Mouse (Mus musculus) liver, postnatal 0 days (tissue): ENCODE data around the gene Pelp1. TPM values are rescaled to one million over a fixed set of nuclear protein-coding genes. Genes with fewer than 3 reads are reported as not detected.
"Not testable (repeated sequence)": the region's sequence is repeated elsewhere in the genome, so short reads cannot be mapped to it uniquely, and the experiment has no call there.

Experiments used
- ATAC-seq: fragments of 200-750 bp; cut with Nextera tagmentation; 2 replicates; pipeline ENCODE4 v1.8.0; 2017; ENCODE audit warnings: mild to moderate bottlenecking, moderate library complexity
- DNase-seq: peaks from one replicate; pipeline ENCODE4 v3.0.0-alpha.2; 2016
- H3K27ac ChIP-seq: fragments of 300-500 bp; sonication (generic); 2 replicates; pipeline ENCODE4 v1.5.1; 2014; ENCODE audit warnings: antibody characterized with exemption, moderate library complexity, mild to moderate bottlenecking, low read depth
- H3K27me3 ChIP-seq: fragments of 300-500 bp; sonication (generic); 2 replicates; pipeline ENCODE4 v1.6.1; 2014; ENCODE audit warnings: low read length, control low read depth, mixed read lengths; ENCODE audit not compliant: insufficient read depth
- H3K36me3 ChIP-seq: fragments of 300-500 bp; sonication (generic); replicated peaks from 2 replicates; pipeline ENCODE4 v1.6.1; 2014; ENCODE audit warnings: mild to moderate bottlenecking, control low read depth, low read length, moderate library complexity, mixed read lengths; ENCODE audit not compliant: insufficient read depth
- H3K4me1 ChIP-seq: fragments of 300-500 bp; sonication (generic); 2 replicates; pipeline ENCODE4 v1.6.1; 2014; ENCODE audit warnings: antibody characterized with exemption, mild to moderate bottlenecking, control low read depth; ENCODE audit not compliant: insufficient read depth
- H3K4me2 ChIP-seq: fragments of 300-500 bp; sonication (generic); 2 replicates; pipeline ENCODE4 v1.6.1; 2014; ENCODE audit warnings: low read depth, mild to moderate bottlenecking, low read length, moderate library complexity, mixed read lengths
- H3K4me3 ChIP-seq: fragments of 300-500 bp; sonication (generic); 2 replicates; pipeline ENCODE4 v1.5.1; 2014; ENCODE audit warnings: low read depth, low read length
- H3K9ac ChIP-seq: fragments of 300-500 bp; sonication (generic); replicated peaks from 2 replicates; pipeline ENCODE4 v1.6.1; 2014; ENCODE audit warnings: mild to moderate bottlenecking, moderate library complexity
- H3K9me3 ChIP-seq: fragments of 300-500 bp; sonication (generic); 2 replicates; pipeline ENCODE4 v1.6.1; 2016; ENCODE audit warnings: mild to moderate bottlenecking, control low read depth, low read length, mixed read lengths
- CTCF ChIP-seq: sonication (generic); IDR thresholded peaks from 2 replicates; pipeline ENCODE4 v1.5.1; 2016; ENCODE audit warnings: antibody characterized with exemption, low read depth
- EP300 ChIP-seq: IDR thresholded peaks from 2 replicates; pipeline ENCODE4 v1.6.1; 2016; ENCODE audit warnings: antibody characterized with exemption, low read depth, mild to moderate bottlenecking
- WGBS: fragments of 180-500 bp; shearing (Covaris S2); extraction: QIAGEN DNeasy Blood & Tissue Kit; methylation state at CpG from one replicate; pipeline ENCODE4 v1.1.7; 2014; ENCODE audit not compliant: insufficient replicate concordance; 5-methylcytosine and 5-hydroxymethylcytosine counted together
- polyA plus RNA-seq: library from polyadenylated mRNA; unstranded; fragments of >200 nt; fragmentation: Nextera tagmentation; extraction: Ambion mirVana; gene quantifications from 2 replicates; pipeline ENCODE4 v1.2.1, GENCODE M21; 2015

The Pelp1 gene
- polyA plus RNA-seq, 1 experiment from 2014 or later: 6.1 TPM

DNA sequence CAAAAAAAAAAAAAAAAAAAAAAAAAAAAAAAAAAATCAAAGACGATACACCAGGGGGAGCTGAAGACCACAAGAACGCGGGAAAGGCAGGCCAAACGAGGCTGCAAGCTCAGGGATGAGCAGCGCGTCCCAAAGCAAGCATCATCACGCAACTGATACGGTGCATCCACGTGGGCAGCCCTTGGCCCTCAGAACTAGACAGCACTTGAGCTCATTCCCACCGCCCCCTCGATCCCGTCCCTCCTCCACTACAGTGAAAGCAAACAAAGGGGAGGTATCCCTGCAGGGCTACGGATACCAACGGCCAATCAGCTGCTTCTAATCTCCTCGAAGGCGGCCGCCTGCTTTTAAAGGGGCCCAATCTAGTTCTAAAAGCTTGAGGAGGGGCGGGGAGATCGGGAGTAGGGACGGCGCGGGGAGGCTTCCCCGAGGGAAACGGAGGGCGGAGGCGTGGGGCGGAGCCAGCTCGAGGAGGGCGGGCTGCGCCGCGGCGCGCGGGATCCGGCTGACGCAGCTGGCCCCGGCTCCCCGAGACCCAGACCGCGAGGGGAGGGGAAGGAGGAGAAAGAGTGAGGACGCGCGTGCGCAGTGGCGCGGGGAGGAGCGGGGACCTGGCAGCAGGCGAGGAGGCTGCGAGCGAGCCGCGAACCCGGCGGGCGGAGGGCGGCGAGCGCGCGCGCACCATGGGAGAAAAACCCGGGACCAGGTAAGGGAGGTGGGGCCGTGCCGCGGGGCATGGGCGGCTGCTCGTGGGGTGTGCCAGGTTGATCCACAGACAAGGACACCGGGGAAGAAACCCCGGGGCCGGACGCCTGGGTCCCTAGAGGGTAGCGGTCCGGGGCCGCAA lies 22.4 kb upstream of the Pelp1 start, which contains the start of gene Arrb2:
Gene Arrb2, plus strand, starts transcription at position 588 of the 847 bp plus-strand sequence.
- H3K4me1 ChIP-seq: peaks cover 26% of the 10 kb centered on the region
- H3K36me3 ChIP-seq: peaks cover 18% of the 10 kb centered on the region
- H3K4me2 ChIP-seq: peak within 1 kb of the TSS; percentile 96
- peak within 1 kb of the TSS; percentile 82 for H3K9ac ChIP-seq
- H3K27ac ChIP-seq: peak within 1 kb of the TSS; percentile 88
- peak within 1 kb of the TSS; percentile 79 for H3K4me3 ChIP-seq
- TF ChIP-seq CTCF: peak; percentile 76
- TF ChIP-seq EP300: peak; percentile 66; the same call in 1 of the 2 replicates
- H3K9me3 ChIP-seq: no peaks in the 10 kb centered on the region
- H3K27me3 ChIP-seq: no peaks in the 10 kb centered on the region
- DNase-seq (peak; percentile 98), ATAC-seq (peak; percentile 92)
- WGBS: under 1% methylated on average over 70 of the region's 75 CpGs

DNA sequence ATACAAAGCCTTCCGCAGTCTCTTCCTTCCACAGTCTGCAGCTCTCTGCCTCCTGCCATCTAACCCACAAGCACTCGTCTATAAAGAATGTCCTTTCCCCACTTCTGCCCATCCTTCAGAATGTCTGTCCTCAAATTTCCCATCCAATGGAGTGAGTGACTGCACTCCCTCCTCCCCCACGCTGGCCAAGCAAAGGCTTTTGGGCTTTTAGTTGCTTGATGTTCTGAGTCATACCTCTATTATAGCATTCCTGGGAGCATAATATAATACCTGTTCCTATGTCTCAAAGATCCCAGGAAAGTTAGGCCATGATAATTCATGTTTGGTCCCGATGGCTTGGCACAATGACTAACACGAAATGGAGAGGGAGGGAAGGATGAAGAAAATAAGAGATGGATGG lies 21.7 kb upstream of the Pelp1 start:
- Histone ChIP-seq H3K9me3 (no peaks in the 10 kb centered on the region), H3K9ac (no peak overlapping the region), H3K27ac (peak overlapping the region; percentile 88; the same call in 1 of the 2 replicates), H3K4me1 (peaks cover 26% of the 10 kb centered on the region), H3K4me3 (peak overlapping the region; percentile 79; the same call in 1 of the 2 replicates), H3K4me2 (peak overlapping the region; percentile 96), H3K36me3 (peaks cover 12% of the 10 kb centered on the region), H3K27me3 (no peaks in the 10 kb centered on the region)
- no peak for TF ChIP-seq EP300
- no peak for TF ChIP-seq CTCF
- no peak for ATAC-seq
- 45% methylated on average over 5 of the region's 5 CpGs for WGBS
- no peak for DNase-seq

DNA sequence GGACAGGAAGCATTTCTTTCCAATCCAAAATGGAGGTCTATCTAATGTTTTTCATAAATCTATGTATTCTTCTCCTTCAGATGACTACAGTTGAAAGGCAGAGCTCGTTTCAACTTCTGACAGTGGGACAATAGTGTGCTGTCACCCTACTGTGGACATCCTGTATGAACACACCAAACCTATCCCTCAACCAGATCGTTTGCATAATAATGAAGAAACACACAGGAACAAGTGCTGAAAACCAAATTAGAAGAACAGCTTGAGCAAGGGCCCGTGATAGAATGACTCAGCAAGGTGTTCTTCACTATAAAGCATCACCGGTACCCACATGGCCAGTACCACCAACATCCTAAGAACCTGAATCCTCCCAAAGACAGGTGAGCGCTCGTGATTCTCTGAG lies 16.8 kb upstream of the Pelp1 start:
- H3K9me3 ChIP-seq, H3K36me3 ChIP-seq, ATAC-seq, H3K4me1 ChIP-seq, DNase-seq, H3K4me2 ChIP-seq, H3K4me3 ChIP-seq, H3K27me3 ChIP-seq, H3K27ac ChIP-seq, H3K9ac ChIP-seq: not testable (repeated sequence)
- 69% methylated on average over 6 of the region's 6 CpGs for WGBS

DNA sequence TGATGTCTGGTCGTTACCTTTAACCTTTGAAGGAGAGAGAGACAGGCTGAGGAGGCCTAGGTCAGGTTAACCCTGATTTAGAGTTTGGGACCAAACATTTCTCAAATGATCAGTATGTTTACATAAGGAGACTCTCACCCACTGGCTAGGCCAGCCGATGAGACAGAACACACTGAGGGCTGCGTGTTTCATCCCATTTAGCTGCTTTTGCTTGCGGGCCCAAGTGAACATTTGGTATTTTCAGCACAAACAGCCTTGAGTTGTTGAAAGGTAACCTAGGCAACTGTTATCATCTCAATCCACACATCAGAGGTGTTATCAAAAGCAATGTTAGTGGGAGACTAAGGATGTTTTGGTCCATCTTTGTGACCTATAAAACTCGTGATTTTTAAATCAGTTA lies 9.7 kb upstream of the Pelp1 start:
- TF ChIP-seq CTCF (no peak), EP300 (no peak)
- WGBS: 53% methylated on average over 5 of the region's 5 CpGs
- Histone ChIP-seq H3K4me2 (no peak overlapping the region), H3K9me3 (no peaks in the 10 kb centered on the region), H3K4me1 (no peaks in the 10 kb centered on the region), H3K9ac (no peak overlapping the region), H3K27me3 (no peaks in the 10 kb centered on the region), H3K4me3 (no peak overlapping the region), H3K36me3 (no peaks in the 10 kb centered on the region), H3K27ac (no peak overlapping the region)
- ATAC-seq: no peak
- DNase-seq: no peak

DNA sequence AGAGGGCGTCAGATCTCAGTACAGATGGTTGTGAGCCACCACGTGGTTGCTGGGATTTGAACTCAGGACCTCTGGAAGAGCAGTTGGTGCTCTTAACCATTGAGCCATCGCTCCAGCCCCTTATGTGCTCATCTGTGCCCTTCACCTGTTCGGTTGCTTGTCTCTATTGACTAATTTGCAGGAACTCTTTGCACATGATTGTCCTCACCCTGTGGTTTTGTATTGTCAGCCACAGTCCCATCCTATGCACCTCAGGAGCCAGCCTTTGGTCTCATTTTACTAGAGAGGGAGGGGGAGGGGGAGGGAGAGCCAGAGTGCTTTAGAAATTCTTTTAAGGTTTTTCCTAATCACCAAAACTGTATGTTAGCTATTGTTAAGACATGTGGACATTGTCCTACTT lies 8.4 kb upstream of the Pelp1 start:
- no peak overlapping the region for H3K27ac ChIP-seq
- H3K36me3 ChIP-seq: no peaks in the 10 kb centered on the region
- WGBS: 49% methylated on average over 4 of the region's 4 CpGs
- H3K9ac ChIP-seq: no peak overlapping the region
- no peak overlapping the region for H3K4me2 ChIP-seq
- no peaks in the 10 kb centered on the region for H3K9me3 ChIP-seq
- ATAC-seq (0 out of 2 replicates have a peak, but pooled peaks have one; percentile 19), DNase-seq (no peak)
- no peaks in the 10 kb centered on the region for H3K4me1 ChIP-seq
- no peaks in the 10 kb centered on the region for H3K27me3 ChIP-seq
- TF ChIP-seq EP300: no peak
- TF ChIP-seq CTCF: no peak
- H3K4me3 ChIP-seq: no peak overlapping the region

DNA sequence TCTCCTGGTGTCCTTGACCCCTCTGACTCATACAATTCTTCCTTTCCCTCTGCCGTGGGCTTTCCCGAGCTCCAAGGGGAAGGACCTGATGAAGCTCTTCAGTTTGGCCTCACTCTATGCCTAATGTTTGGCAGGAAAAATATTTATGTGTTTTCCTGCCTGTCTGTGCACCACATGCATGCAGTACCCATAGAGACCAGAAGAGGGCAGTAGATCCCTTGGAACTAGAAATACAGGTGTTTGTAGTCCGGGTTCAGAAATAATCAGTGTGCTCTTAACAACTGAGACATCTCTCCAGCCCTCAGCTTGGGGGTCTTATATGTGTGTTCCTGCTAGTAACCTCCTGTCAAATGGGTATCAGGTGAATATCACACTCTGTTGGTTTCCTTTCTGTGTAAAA lies 4.1 kb upstream of the Pelp1 start:
- DNase-seq (peak; percentile 84), ATAC-seq (no peak)
- H3K27me3 ChIP-seq: no peaks in the 10 kb centered on the region
- WGBS: under 1% methylated on average over 3 of the region's 3 CpGs
- H3K27ac ChIP-seq: no peak overlapping the region
- H3K4me3 ChIP-seq: no peak overlapping the region
- peaks cover 10% of the 10 kb centered on the region for H3K4me1 ChIP-seq
- no peak overlapping the region for H3K9ac ChIP-seq
- no peaks in the 10 kb centered on the region for H3K9me3 ChIP-seq
- TF ChIP-seq CTCF: peak; percentile 97
- TF ChIP-seq EP300: no peak
- H3K4me2 ChIP-seq: no peak overlapping the region
- no peaks in the 10 kb centered on the region for H3K36me3 ChIP-seq
